Mouse (Mus musculus) myocyte (in vitro differentiated cells): ENCODE results near the gene Notch4.

ENCODE experiments used
- E2F4 ChIP-seq: IDR thresholded peaks from one replicate; pipeline ENCODE4 v1.6.1; 2011; ENCODE audit warnings: mild to moderate bottlenecking, control low read depth, moderate library complexity; ENCODE audit not compliant: insufficient read depth
- POLR2A ChIP-seq: IDR thresholded peaks from one replicate; pipeline ENCODE4 v1.6.1; 2011; ENCODE audit warnings: low read depth, mild to moderate bottlenecking, control low read depth, moderate library complexity; ENCODE audit not compliant: insufficient read length
- USF1 ChIP-seq: IDR thresholded peaks from one replicate; pipeline ENCODE4 v1.6.1; 2011; ENCODE audit warnings: low read depth, mild to moderate bottlenecking, control low read depth, moderate library complexity

DNA sequence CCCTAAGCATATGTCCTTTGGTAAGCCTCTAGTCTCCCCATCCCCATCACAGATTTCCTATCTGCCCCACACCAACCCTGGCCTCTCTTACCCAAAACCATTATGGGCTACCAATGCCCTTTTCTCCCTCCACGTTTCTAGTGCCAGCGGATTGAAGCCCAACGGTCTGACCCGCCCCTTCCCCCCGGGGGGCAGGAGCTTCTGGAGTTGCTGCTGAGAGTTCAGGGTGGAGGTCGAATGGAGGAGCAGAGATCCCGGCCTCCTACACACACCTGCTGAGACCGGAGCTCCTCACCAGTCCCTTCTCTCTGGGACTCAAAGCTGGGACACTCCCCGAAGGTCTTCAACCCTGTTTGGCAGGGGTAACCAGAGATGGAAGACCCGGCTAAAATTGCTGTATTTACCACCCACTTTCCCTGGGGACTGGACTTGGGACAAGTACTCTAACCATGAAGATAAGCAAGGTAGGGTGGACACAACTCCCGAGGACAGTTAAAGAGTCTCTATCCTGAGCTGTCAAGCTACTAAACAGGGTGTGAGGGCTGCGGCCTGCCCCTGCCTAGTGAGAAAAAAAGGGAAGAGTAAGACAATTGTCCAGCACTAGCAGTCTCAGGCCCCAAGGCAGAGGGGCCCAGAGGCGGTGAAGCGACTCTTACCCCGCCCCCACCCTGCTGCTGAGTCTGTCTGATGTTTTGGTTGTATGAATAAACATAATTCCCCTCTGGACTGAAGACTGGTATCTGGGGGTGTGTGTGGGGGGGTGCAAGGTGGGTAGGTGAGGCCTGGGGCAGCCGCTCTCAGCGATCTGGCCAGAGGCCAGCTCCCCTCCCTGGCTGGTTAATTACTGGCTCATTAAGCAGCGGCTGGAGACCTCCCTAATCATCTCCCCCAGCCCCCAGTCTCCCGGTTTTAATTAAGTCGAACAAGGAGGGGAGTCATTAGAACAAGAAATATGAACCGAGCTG, 27.2 kb downstream of the Notch4 start, which contains the start of gene Pbx2:
- TF ChIP-seq USF1 (no peak), POLR2A (no peak), E2F4 (no peak)
